Mouse (Mus musculus) Patski (cell line): ENCODE measurements around the gene Olfr1369-ps1. TPM values are rescaled to one million over a fixed set of nuclear protein-coding genes. Genes with fewer than 3 reads are reported as not detected.

ENCODE experiments used
- ATAC-seq: fragments of 100-300 bp; one replicate; pipeline ENCODE4 v1.8.0; 2021
- CTCF ChIA-PET: fragments of 350-600 bp; sonication (Branson Sonifier 250); formaldehyde crosslinking; loops from one replicate; lab custom pipeline; 2022; ENCODE audit warnings: inconsistent platforms; lab: Charles Lee
- POLR2A ChIA-PET: fragments of 350-600 bp; sonication (Branson Sonifier 250); formaldehyde crosslinking; loops from one replicate; lab custom pipeline; 2022; ENCODE audit warnings: antibody characterized with exemption, inconsistent platforms; lab: Charles Lee
- DNase-seq: peaks from one replicate; pipeline ENCODE4 v3.0.0-alpha.2; 2011; ENCODE audit warnings: low read depth, low spot score
- H3K27me3 ChIP-seq: fragments of 371-371 bp; one replicate; pipeline ENCODE4 v1.5.1; 2021
- CTCF ChIP-seq: fragments of 100-300 bp; IDR thresholded peaks from one replicate; pipeline ENCODE4 v1.5.1; 2021
- in situ Hi-C: fragments of 300-500 bp; cut with MboI; formaldehyde crosslinking; loops from 3 replicates; pipeline ENCODE4 v1.11.1; 2018; ENCODE audit warnings: low pct_unique_long_range_greater_than_20kb, mixed read lengths
- polyA plus RNA-seq: library from polyadenylated mRNA; unstranded; gene quantifications from one replicate; pipeline ENCODE4 v1.2.3, GENCODE M21; 2021

Gene Olfr1369-ps1
- polyA plus RNA-seq, 1 experiment from 2014 or later, result 0.08 TPM

DNA sequence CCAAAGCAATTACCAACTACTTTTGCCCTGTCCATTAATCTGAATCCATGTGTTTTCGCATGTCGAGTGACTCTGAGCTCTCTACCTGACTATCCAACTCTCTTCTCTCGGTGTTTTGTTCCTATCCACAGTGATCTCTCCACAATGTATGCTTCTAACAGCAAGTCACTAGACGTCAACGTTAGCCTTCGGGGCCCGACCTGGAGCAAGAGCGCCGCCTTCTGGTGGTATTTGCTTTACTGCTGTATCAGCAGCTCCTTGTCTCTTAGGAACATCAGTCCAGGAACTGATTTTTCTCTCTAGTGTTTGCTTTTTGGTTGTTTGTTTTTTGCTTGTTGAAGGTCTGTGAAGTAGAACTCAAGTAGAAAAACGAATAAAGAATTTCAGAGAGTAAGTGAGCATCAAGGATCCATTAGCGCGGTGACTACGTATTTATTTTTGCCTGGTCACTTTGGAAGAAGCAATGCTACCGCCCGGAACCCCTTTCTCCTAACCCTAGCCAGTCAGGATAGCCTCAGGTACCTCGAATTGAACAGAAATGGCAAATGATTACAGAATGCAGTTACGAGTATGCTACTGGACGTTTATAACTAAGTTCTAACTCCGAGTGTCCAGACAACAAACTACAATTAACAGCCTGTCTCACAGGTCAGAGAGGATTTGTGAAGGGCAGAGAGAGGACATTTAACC lies 47.6 kb downstream of the Olfr1369-ps1 start:
- TF ChIP-seq CTCF, result peak; percentile 94
- peaks cover 6% of the 10 kb centered on the region for H3K27me3 ChIP-seq
- in situ Hi-C loops, result loop anchor here (5.0 to 25.0 kb wide), 2 partner anchors 847 to 1797 kb away; no protein-coding TSS in a partner anchor
- CTCF ChIA-PET, result interaction anchor here (1.0 to 3.9 kb wide), 3 partner anchors 10 to 41 kb away, joined by 3 to 12 read pairs (median 7); no protein-coding TSS in a partner anchor
- no peak for DNase-seq
- POLR2A ChIA-PET, result no interaction called here
- peak; percentile 63 for ATAC-seq

DNA sequence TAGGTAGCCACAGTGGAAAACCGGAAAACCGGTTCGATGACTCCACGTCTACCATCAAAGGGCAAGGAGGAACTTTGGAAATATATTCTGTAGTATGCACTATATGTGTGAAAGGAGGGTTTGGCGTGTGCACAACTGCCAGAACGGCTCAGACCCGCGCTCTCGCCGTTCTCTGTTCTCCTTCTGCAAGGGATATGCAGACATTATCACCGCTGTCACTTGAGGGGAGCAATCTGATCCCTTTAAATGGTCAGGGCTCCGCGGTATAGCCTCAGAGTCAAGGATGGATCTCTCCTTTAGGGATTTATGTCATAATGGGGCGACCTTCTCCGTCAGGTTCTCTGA lies 48.2 kb downstream of the Olfr1369-ps1 start:
- H3K27me3 ChIP-seq, result peaks cover 6% of the 10 kb centered on the region
- in situ Hi-C loops, result loop anchor here (5.0 to 25.0 kb wide), 2 partner anchors 847 to 1797 kb away; no protein-coding TSS in a partner anchor
- DNase-seq, result no peak
- ChIA-PET CTCF (interaction anchor here (1.0 to 3.9 kb wide), 4 partner anchors 10 to 40 kb away, joined by 3 to 12 read pairs (median 6); no protein-coding TSS in a partner anchor), POLR2A (no interaction called here)
- no peak for ATAC-seq
- no peak for TF ChIP-seq CTCF

DNA sequence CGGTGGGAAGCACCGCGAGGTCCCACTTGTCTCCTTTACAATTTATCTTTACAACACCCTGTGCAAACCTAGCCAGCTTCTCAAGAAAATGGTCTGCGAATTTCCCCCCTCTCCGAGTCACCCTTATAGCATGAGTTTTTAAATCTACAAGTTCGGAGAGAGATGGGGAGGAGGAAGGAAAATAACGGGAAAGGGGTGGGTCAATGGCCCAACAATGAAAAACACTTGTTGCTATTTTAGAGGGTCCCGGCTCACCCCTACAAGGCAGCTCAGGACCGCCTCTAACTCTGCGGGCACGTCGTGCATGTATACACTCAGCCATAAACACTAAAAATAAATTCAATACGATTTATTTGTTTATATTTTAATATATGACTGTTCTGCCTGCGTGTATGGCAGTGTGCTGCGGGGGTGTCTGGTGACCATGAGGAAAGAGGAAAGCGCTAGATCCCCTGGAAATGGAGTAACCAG lies 48.8 kb downstream of the Olfr1369-ps1 start:
- TF ChIP-seq CTCF, result no peak
- in situ Hi-C loops, result loop anchor here (5.0 to 25.0 kb wide), 3 partner anchors 167 to 1798 kb away; partner anchors contain the start of genes Hist1h2ai, Hist1h2bl and Hist1h3h
- no peak for DNase-seq
- no peak for ATAC-seq
- CTCF ChIA-PET, result interaction anchor here (0.8 to 3.9 kb wide), 5 partner anchors 9 to 35 kb away, joined by 3 to 12 read pairs (median 3); no protein-coding TSS in a partner anchor
- peaks cover 3% of the 10 kb centered on the region for H3K27me3 ChIP-seq
- POLR2A ChIA-PET, result interaction anchor here (0.5 kb wide), 1 partner anchor 526 kb away, joined by 4 read pairs; no protein-coding TSS in a partner anchor

DNA sequence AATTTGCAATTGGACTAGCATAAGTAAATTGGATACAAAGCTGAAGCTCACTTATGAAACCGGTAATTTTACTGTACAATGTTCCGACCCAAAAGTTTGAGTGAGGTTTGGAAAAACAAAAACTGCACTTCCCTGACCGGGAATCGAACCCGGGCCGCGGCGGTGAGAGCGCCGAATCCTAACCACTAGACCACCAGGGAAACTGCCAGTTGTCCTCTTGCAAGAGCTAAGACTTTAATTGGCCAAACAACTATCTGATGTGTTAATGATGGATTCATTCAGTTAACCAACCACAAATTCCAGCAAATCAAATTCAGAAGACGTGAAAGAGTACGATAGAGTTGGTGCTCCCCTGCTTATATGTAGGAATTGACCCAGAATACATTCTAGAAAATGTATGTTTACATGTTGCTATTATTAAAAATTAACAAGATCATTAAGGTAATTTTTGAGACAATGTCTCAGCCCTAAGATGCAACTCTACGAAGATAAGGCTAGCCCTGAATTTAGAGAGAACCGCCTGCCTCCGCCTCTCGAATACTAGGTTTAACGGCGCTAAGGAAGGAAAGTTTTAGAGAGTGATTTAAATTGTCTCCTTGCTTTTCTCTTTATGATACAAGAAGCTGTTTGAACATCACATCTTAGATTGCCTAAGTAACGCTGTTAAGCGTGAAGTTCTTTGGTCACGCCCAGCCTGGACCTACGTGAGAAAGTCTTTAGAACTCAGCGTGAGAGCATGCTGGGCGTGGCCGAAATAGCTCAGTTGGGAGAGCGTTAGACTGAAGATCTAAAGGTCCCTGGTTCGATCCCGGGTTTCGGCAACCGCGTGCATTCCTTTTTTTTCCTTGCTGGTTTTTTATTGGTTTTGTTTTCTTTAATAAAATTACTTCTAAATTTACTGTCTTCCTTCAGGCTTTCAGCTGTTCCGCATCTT lies 49.6 kb downstream of the Olfr1369-ps1 start:
- in situ Hi-C loops, result loop anchor here (5.0 to 25.0 kb wide), 3 partner anchors 166 to 1799 kb away; partner anchors contain the start of genes Hist1h2ai, Hist1h2bl and Hist1h3h
- no peak for TF ChIP-seq CTCF
- ChIA-PET POLR2A (interaction anchor here (0.5 kb wide), 1 partner anchor 525 kb away, joined by 4 read pairs; no protein-coding TSS in a partner anchor), CTCF (interaction anchor here (0.8 to 3.9 kb wide), 6 partner anchors 8 to 73 kb away, joined by 3 to 12 read pairs (median 3); no protein-coding TSS in a partner anchor)
- DNase-seq (peak; percentile 49), ATAC-seq (peak; percentile 60)
- H3K27me3 ChIP-seq, result no peaks in the 10 kb centered on the region

DNA sequence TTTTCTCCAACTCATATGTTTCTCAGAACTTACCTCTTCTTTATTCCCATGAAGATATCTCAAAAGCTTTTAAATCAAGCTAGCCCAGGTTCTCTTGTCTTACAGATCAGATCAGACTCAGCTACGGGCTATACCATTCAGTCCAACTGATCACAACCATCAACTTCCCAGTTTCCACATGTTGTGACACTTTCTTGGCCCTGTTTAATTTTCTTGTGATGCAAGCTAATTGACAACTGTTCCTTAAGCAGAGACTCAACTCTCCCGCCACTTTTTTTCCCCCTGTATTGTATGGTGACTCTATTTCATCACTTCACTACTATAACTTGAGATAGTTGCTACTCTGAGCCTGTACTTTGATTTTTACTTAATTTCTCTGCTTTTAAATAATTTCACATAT lies 50.3 kb downstream of the Olfr1369-ps1 start:
- ATAC-seq (no peak), DNase-seq (no peak)
- in situ Hi-C loops, result loop anchor here (5.0 to 25.0 kb wide), 3 partner anchors 166 to 1799 kb away; partner anchors contain the start of genes Hist1h2ai, Hist1h2bl and Hist1h3h
- TF ChIP-seq CTCF, result no peak
- ChIA-PET POLR2A (no interaction called here), CTCF (interaction anchor here (0.8 to 3.9 kb wide), 4 partner anchors 8 to 72 kb away, joined by 3 to 12 read pairs (median 4); no protein-coding TSS in a partner anchor)
- H3K27me3 ChIP-seq, result no peaks in the 10 kb centered on the region

DNA sequence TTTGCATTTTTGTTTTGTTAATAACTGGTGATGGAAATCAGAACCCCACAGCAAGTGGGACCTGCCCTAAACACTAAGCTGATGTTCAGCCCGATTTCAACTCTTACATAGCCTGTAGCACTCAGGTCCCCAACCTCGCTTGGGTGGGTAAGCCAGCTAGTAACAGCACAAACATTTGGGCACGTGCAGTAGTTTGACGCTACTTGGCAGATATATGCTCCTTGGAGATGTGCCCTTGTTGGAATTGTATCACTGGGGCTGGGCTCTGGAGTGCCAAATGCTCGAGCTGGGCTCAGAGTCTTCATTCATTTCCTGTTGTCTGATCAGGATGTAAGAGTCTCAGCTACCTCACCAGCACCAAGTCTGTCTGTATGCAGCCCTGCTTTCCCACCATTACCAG lies 51.3 kb downstream of the Olfr1369-ps1 start:
- in situ Hi-C loops, result loop anchor here (5.0 to 25.0 kb wide), 3 partner anchors 165 to 1800 kb away; partner anchors contain the start of genes Hist1h2ai, Hist1h2bl and Hist1h3h
- no peak for TF ChIP-seq CTCF
- no peak for DNase-seq
- no peak for ATAC-seq
- ChIA-PET CTCF (interaction anchor here (0.6 kb wide), 1 partner anchor 61 kb away, joined by 3 read pairs; no protein-coding TSS in a partner anchor), POLR2A (no interaction called here)
- no peaks in the 10 kb centered on the region for H3K27me3 ChIP-seq

DNA sequence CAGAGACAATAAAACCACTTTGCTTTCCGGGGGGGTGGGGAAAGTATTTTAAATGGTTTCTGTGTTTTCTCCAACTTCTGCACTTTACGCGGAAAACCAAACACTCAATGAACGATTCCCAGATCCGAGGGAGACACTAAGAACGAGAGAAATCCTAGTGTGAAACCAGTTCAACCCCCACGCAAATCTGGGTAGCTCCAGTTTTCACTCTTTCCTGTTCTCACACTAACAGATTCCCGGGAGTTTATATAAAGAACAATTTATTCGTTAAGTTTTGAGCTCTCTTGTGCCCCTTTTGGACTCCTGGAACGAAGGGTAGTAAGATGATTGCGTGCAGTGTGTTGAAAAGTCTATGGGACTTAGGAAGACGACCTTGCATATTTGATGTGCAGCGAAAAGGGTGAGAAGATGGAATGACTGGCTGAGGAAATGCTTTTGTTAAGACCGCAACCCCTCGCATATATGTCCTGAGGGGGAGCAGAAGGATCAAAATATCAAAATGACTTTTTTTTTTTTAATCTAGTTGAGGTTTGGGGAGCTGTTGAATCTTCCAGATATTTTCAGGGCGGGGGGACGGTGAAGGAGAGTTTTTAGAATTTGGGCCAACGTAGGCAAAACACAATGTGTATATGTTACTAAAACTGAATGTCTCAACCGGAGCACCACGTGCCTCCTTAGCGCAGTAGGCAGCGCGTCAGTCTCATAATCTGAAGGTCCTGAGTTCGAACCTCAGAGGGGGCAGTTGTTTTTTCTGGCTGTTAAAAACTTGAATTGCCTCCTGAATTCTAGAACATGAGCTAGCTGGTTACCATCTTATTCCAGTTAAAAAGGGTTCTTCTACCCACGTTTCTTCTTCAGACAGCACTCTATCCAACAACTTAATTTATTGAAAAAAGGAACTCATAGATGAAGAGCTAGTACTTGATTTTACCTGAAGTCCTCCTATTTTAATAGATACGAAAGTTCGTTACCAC lies 55.9 kb downstream of the Olfr1369-ps1 start:
- POLR2A ChIA-PET, result no interaction called here
- DNase-seq, result no peak
- in situ Hi-C loops, result loop anchor here (5.0 to 25.0 kb wide), 3 partner anchors 548 to 1805 kb away; partner anchors contain the start of genes Hist1h2ag, Hist1h2ai, Hist1h2bj and Hist1h2bl
- CTCF ChIA-PET, result interaction anchor here (0.9 to 1.7 kb wide), 3 partner anchors 11 to 149 kb away, joined by 3 to 6 read pairs (median 4); no protein-coding TSS in a partner anchor
- TF ChIP-seq CTCF, result peak; percentile 1
- peak; percentile 15 for ATAC-seq
- no peaks in the 10 kb centered on the region for H3K27me3 ChIP-seq

DNA sequence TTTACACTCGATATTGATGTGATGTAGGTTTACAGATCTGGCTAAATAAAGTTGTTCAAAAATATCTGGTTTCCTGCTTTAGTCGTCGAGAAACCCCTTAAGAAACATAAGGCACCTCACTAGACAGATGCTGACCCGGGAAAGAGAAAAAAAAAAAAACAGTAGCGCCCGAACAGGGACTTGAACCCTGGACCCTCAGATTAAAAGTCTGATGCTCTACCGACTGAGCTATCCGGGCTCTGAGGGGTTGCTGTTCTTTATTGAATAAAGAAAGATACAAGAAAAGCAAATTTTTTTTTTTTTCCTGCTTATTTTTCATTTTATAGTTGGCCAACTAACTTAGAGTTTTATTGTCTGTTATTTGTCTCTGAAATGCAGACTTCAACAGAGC lies 56.6 kb downstream of the Olfr1369-ps1 start:
- TF ChIP-seq CTCF, result no peak
- no peak for DNase-seq
- H3K27me3 ChIP-seq, result no peaks in the 10 kb centered on the region
- peak; percentile 14 for ATAC-seq
- in situ Hi-C loops, result loop anchor here (5.0 to 25.0 kb wide), 3 partner anchors 547 to 1806 kb away; partner anchors contain the start of genes Hist1h2ag, Hist1h2ai, Hist1h2bj and Hist1h2bl
- ChIA-PET POLR2A (no interaction called here), CTCF (interaction anchor here (0.9 to 2.9 kb wide), 4 partner anchors 8 to 149 kb away, joined by 3 to 12 read pairs (median 5); no protein-coding TSS in a partner anchor)
